Mouse (Mus musculus): ENCODE results near the gene Iqch. TPM values are rescaled to one million over a fixed set of nuclear protein-coding genes. Genes with fewer than 3 reads are reported as not detected.

The Iqch gene
- 0.21 and 0.53 TPM in 2 replicates for polyA plus RNA-seq (2015; fragmentation: Nextera tagmentation; extraction: Ambion mirVana)

GRCm38 (mm10) chr9:63602043-63602939, at the start of gene Iqch, which contains the start of gene Aagab:
Gene Iqch (minus strand): TSS chr9:63602493.
Gene Aagab (plus strand): TSS chr9:63602660.
- Histone ChIP-seq H3K4me2 (ENCODE audit: low read depth, low read length) (peak within 1 kb of the TSS; percentile 71), H3K9ac (ENCODE audit: low read length) (peak within 1 kb of the TSS; percentile 77), H3K4me3 (ENCODE audit: low read length) (peak within 1 kb of the TSS; percentile 73), H3K27ac (ENCODE audit: low read length) (no peak within 1 kb of the TSS), H3K27me3 (ENCODE audit: control insufficient read depth, insufficient read depth, low read depth, low read length) (no peaks in the 10 kb centered on the region), H3K9me3 (ENCODE audit: control insufficient read depth, low read length) (no peaks in the 10 kb centered on the region), H3K4me1 (replicated peaks; ENCODE audit: control insufficient read depth, insufficient read depth, low read length) (peaks cover 15% of the 10 kb centered on the region), H3K36me3 (ENCODE audit: control insufficient read depth, insufficient read depth, low read length) (no peaks in the 10 kb centered on the region)
- peak; percentile 97 for ATAC-seq (ENCODE audit: low read depth)
- WGBS, result under 1% methylated on average over 61 of the region's 70 CpGs

- peak; percentile 16; the same call in 1 of the 2 replicates for ATAC-seq (ENCODE audit: low read depth)
- H3K4me3 ChIP-seq (ENCODE audit: low read length), result no peak overlapping the region
- H3K4me1 ChIP-seq (replicated peaks; ENCODE audit: control insufficient read depth, insufficient read depth, low read length), result peaks cover 36% of the 10 kb centered on the region
- no peak overlapping the region for H3K4me2 ChIP-seq (ENCODE audit: low read depth, low read length)
- 49% methylated on average over 11 of the region's 11 CpGs for WGBS
- H3K27me3 ChIP-seq (ENCODE audit: control insufficient read depth, insufficient read depth, low read depth, low read length), result no peaks in the 10 kb centered on the region
- H3K9ac ChIP-seq (ENCODE audit: low read length), result no peak overlapping the region
- H3K36me3 ChIP-seq (ENCODE audit: control insufficient read depth, insufficient read depth, low read length), result peaks cover 20% of the 10 kb centered on the region
- no peaks in the 10 kb centered on the region for H3K9me3 ChIP-seq (ENCODE audit: control insufficient read depth, low read length)
- peak overlapping the region; percentile 53 for H3K27ac ChIP-seq (ENCODE audit: low read length)
These were observed 49.3 kb upstream of the Iqch start for GRCm38 (mm10) chr9:63651594-63651993.

GRCm38 (mm10) chr9:63650905-63651304, 48.6 kb upstream of the Iqch start:
- no peak for ATAC-seq (ENCODE audit: low read depth)
- Histone ChIP-seq H3K27me3 (ENCODE audit: control insufficient read depth, insufficient read depth, low read depth, low read length) (no peaks in the 10 kb centered on the region), H3K36me3 (ENCODE audit: control insufficient read depth, insufficient read depth, low read length) (peaks cover 20% of the 10 kb centered on the region), H3K27ac (ENCODE audit: low read length) (peak overlapping the region; percentile 53), H3K4me2 (ENCODE audit: low read depth, low read length) (no peak overlapping the region), H3K9me3 (ENCODE audit: control insufficient read depth, low read length) (no peaks in the 10 kb centered on the region), H3K4me1 (replicated peaks; ENCODE audit: control insufficient read depth, insufficient read depth, low read length) (peaks cover 35% of the 10 kb centered on the region), H3K9ac (ENCODE audit: low read length) (no peak overlapping the region), H3K4me3 (ENCODE audit: low read length) (no peak overlapping the region)
- WGBS, result 71% methylated on average over 14 of the region's 14 CpGs

GRCm38 (mm10) chr9:63649841-63650545, 47.7 kb upstream of the Iqch start:
- no peak overlapping the region for H3K9ac ChIP-seq (ENCODE audit: low read length)
- no peak overlapping the region for H3K4me2 ChIP-seq (ENCODE audit: low read depth, low read length)
- H3K9me3 ChIP-seq (ENCODE audit: control insufficient read depth, low read length), result no peaks in the 10 kb centered on the region
- H3K4me1 ChIP-seq (replicated peaks; ENCODE audit: control insufficient read depth, insufficient read depth, low read length), result peaks cover 30% of the 10 kb centered on the region
- no peaks in the 10 kb centered on the region for H3K27me3 ChIP-seq (ENCODE audit: control insufficient read depth, insufficient read depth, low read depth, low read length)
- H3K27ac ChIP-seq (ENCODE audit: low read length), result no peak overlapping the region
- ATAC-seq (ENCODE audit: low read depth), result no peak
- H3K36me3 ChIP-seq (ENCODE audit: control insufficient read depth, insufficient read depth, low read length), result peaks cover 17% of the 10 kb centered on the region
- WGBS, result 80% methylated on average over 8 of the region's 8 CpGs
- no peak overlapping the region for H3K4me3 ChIP-seq (ENCODE audit: low read length)

GRCm38 (mm10) chr9:63648520-63648918, 46.2 kb upstream of the Iqch start:
- no peak for ATAC-seq (ENCODE audit: low read depth)
- no peak overlapping the region for H3K4me3 ChIP-seq (ENCODE audit: low read length)
- no peak overlapping the region for H3K9ac ChIP-seq (ENCODE audit: low read length)
- H3K9me3 ChIP-seq (ENCODE audit: control insufficient read depth, low read length), result no peaks in the 10 kb centered on the region
- peaks cover 23% of the 10 kb centered on the region for H3K4me1 ChIP-seq (replicated peaks; ENCODE audit: control insufficient read depth, insufficient read depth, low read length)
- WGBS, result 83% methylated on average over 9 of the region's 9 CpGs
- peaks cover 17% of the 10 kb centered on the region for H3K36me3 ChIP-seq (ENCODE audit: control insufficient read depth, insufficient read depth, low read length)
- H3K4me2 ChIP-seq (ENCODE audit: low read depth, low read length), result no peak overlapping the region
- H3K27ac ChIP-seq (ENCODE audit: low read length), result no peak overlapping the region
- H3K27me3 ChIP-seq (ENCODE audit: control insufficient read depth, insufficient read depth, low read depth, low read length), result no peaks in the 10 kb centered on the region

- no peak for ATAC-seq (ENCODE audit: low read depth)
- H3K4me1 ChIP-seq (replicated peaks; ENCODE audit: control insufficient read depth, insufficient read depth, low read length), result peaks cover 20% of the 10 kb centered on the region
- H3K9ac ChIP-seq (ENCODE audit: low read length), result no peak overlapping the region
- no peaks in the 10 kb centered on the region for H3K27me3 ChIP-seq (ENCODE audit: control insufficient read depth, insufficient read depth, low read depth, low read length)
- 67% methylated on average over 9 of the region's 9 CpGs for WGBS
- no peaks in the 10 kb centered on the region for H3K9me3 ChIP-seq (ENCODE audit: control insufficient read depth, low read length)
- H3K4me2 ChIP-seq (ENCODE audit: low read depth, low read length), result no peak overlapping the region
- peaks cover 17% of the 10 kb centered on the region for H3K36me3 ChIP-seq (ENCODE audit: control insufficient read depth, insufficient read depth, low read length)
- no peak overlapping the region for H3K4me3 ChIP-seq (ENCODE audit: low read length)
- H3K27ac ChIP-seq (ENCODE audit: low read length), result no peak overlapping the region
These were observed 45.6 kb upstream of the Iqch start for GRCm38 (mm10) chr9:63647581-63648519.

GRCm38 (mm10) chr9:63645084-63645483, 42.8 kb upstream of the Iqch start:
- Histone ChIP-seq H3K9ac (ENCODE audit: low read length) (no peak overlapping the region), H3K36me3 (ENCODE audit: control insufficient read depth, insufficient read depth, low read length) (peaks cover 13% of the 10 kb centered on the region), H3K9me3 (ENCODE audit: control insufficient read depth, low read length) (no peaks in the 10 kb centered on the region), H3K27me3 (ENCODE audit: control insufficient read depth, insufficient read depth, low read depth, low read length) (no peaks in the 10 kb centered on the region), H3K27ac (ENCODE audit: low read length) (no peak overlapping the region), H3K4me1 (replicated peaks; ENCODE audit: control insufficient read depth, insufficient read depth, low read length) (no peaks in the 10 kb centered on the region), H3K4me2 (ENCODE audit: low read depth, low read length) (no peak overlapping the region), H3K4me3 (ENCODE audit: low read length) (no peak overlapping the region)
- no peak for ATAC-seq (ENCODE audit: low read depth)
- WGBS, result 76% methylated on average over 8 of the region's 8 CpGs

- no peak for ATAC-seq (ENCODE audit: low read depth)
- H3K9me3 ChIP-seq (ENCODE audit: control insufficient read depth, low read length), result no peaks in the 10 kb centered on the region
- no peaks in the 10 kb centered on the region for H3K4me1 ChIP-seq (replicated peaks; ENCODE audit: control insufficient read depth, insufficient read depth, low read length)
- no peak overlapping the region for H3K4me3 ChIP-seq (ENCODE audit: low read length)
- no peak overlapping the region for H3K9ac ChIP-seq (ENCODE audit: low read length)
- H3K36me3 ChIP-seq (ENCODE audit: control insufficient read depth, insufficient read depth, low read length), result peaks cover 5% of the 10 kb centered on the region
- 96% methylated on average over 6 of the region's 6 CpGs for WGBS
- no peak overlapping the region for H3K4me2 ChIP-seq (ENCODE audit: low read depth, low read length)
- no peak overlapping the region for H3K27ac ChIP-seq (ENCODE audit: low read length)
- H3K27me3 ChIP-seq (ENCODE audit: control insufficient read depth, insufficient read depth, low read depth, low read length), result no peaks in the 10 kb centered on the region
These were observed 41.7 kb upstream of the Iqch start for GRCm38 (mm10) chr9:63644011-63644410.
